Mouse (Mus musculus) liver, adult 2 months (tissue): ENCODE measurements around the gene Cacna1c. TPM values are rescaled to one million over a fixed set of nuclear protein-coding genes. Genes with fewer than 3 reads are reported as not detected.
"Not testable (repeated sequence)": the region's sequence is repeated elsewhere in the genome, so short reads cannot be mapped to it uniquely, and the experiment has no call there.

ENCODE experiments used
- DNase-seq: peaks from one replicate; pipeline ENCODE4 v3.0.0-alpha.2; 2011; ENCODE audit warnings: low read depth, low spot score; ENCODE audit errors: extremely low read depth
- H3K27ac ChIP-seq: fragments of 200-500 bp; replicated peaks from 2 replicates; pipeline ENCODE4 v1.5.1; 2012; ENCODE audit warnings: low read depth, mild to moderate bottlenecking, control low read depth, inconsistent platforms, low read length; ENCODE audit not compliant: insufficient read depth
- H3K27me3 ChIP-seq: fragments of 200-500 bp; 2 replicates; pipeline ENCODE4 v1.6.1; 2012; ENCODE audit warnings: mild to moderate bottlenecking, moderate library complexity, low read length, inconsistent platforms; ENCODE audit not compliant: control insufficient read depth, insufficient read depth
- H3K36me3 ChIP-seq: fragments of 200-500 bp; 2 replicates; pipeline ENCODE4 v1.6.1; 2012; ENCODE audit warnings: low read length, inconsistent platforms; ENCODE audit not compliant: control insufficient read depth, insufficient read depth
- H3K4me1 ChIP-seq: fragments of 200-500 bp; 2 replicates; pipeline ENCODE4 v1.6.1; 2011; ENCODE audit warnings: low read length; ENCODE audit not compliant: control insufficient read depth, insufficient read depth
- H3K4me3 ChIP-seq: fragments of 200-500 bp; 2 replicates; pipeline ENCODE4 v1.5.1; 2011; ENCODE audit warnings: low read depth, mild to moderate bottlenecking, control low read depth, low read length, moderate library complexity; ENCODE audit not compliant: insufficient read depth
- H3K79me2 ChIP-seq: fragments of 200-500 bp; 2 replicates; pipeline ENCODE4 v1.6.1; 2012; ENCODE audit warnings: inconsistent platforms, mild to moderate bottlenecking, low read length, moderate library complexity; ENCODE audit not compliant: control insufficient read depth, insufficient read depth
- H3K9ac ChIP-seq: fragments of 200-500 bp; 2 replicates; pipeline ENCODE4 v1.6.1; 2012; ENCODE audit warnings: low read depth, mild to moderate bottlenecking, control low read depth, inconsistent platforms, low read length
- CTCF ChIP-seq: fragments of 200-500 bp; IDR thresholded peaks from 2 replicates; pipeline ENCODE4 v1.5.1; 2011; ENCODE audit warnings: low read depth, low read length, control low read depth
- POLR2A ChIP-seq: fragments of 200-500 bp; IDR thresholded peaks from 2 replicates; pipeline ENCODE4 v1.6.1; 2011; ENCODE audit warnings: low read length, control low read depth; ENCODE audit not compliant: insufficient read depth; ENCODE audit errors: extremely low read depth
- WGBS: fragments of 180-500 bp; shearing (Covaris S2); methylation state at CpG from one replicate; pipeline ENCODE4 v1.1.7; 2018; 5-methylcytosine and 5-hydroxymethylcytosine counted together
- polyA plus RNA-seq: library from polyadenylated mRNA; depleted of rRNA; stranded (reverse); fragments of >200 nt; gene quantifications from 2 replicates; pipeline ENCODE4 v1.2.3, GENCODE M21; 2012
- total RNA-seq: library from RNA; depleted of rRNA; stranded (reverse); fragments of >200 nt; gene quantifications from 2 replicates; pipeline ENCODE4 v1.2.3, GENCODE M21; 2014

The Cacna1c gene
- total and polyA plus RNA-seq, 2 experiments: 0.09 to 0.18 TPM

- H3K27me3 ChIP-seq: peaks cover 8% of the 10 kb centered on the region
- peak overlapping the region; percentile 40 for H3K4me3 ChIP-seq
- no peaks in the 10 kb centered on the region; the same call in 1 of the 2 replicates for H3K4me1 ChIP-seq
- H3K27ac ChIP-seq: no peak overlapping the region
- H3K36me3 ChIP-seq: no peaks in the 10 kb centered on the region
- peak; percentile 9 for DNase-seq
- 7% methylated on average over 34 of the region's 34 CpGs for WGBS
- TF ChIP-seq POLR2A (no peak), CTCF (peak; percentile 41)
- H3K9ac ChIP-seq: peak overlapping the region; percentile 44; the same call in 1 of the 2 replicates
- no peaks in the 10 kb centered on the region for H3K79me2 ChIP-seq
These were observed 602.7 kb downstream of the Cacna1c start for GRCm38 (mm10) chr6:118593377-118594061.

- WGBS: 39% methylated on average over 21 of the region's 21 CpGs
- Histone ChIP-seq H3K4me3 (no peak overlapping the region; the same call in 1 of the 2 replicates), H3K79me2 (no peaks in the 10 kb centered on the region), H3K27ac (no peak overlapping the region), H3K27me3 (peaks cover 8% of the 10 kb centered on the region), H3K9ac (no peak overlapping the region), H3K36me3 (no peaks in the 10 kb centered on the region), H3K4me1 (no peaks in the 10 kb centered on the region; the same call in 1 of the 2 replicates)
- TF ChIP-seq POLR2A (no peak), CTCF (no peak)
- DNase-seq: no peak
These were observed 603.4 kb downstream of the Cacna1c start for GRCm38 (mm10) chr6:118592662-118593376.

GRCm38 (mm10) chr6:118578741-118579140 lies 617.5 kb downstream of the Cacna1c start:
- WGBS: 80% methylated on average over 4 of the region's 4 CpGs

GRCm38 (mm10) chr6:118574351-118574750 lies 621.9 kb downstream of the Cacna1c start:
- no peak overlapping the region for H3K27ac ChIP-seq
- no peaks in the 10 kb centered on the region for H3K4me1 ChIP-seq
- no peak for TF ChIP-seq CTCF
- WGBS: 88% methylated on average over 6 of the region's 6 CpGs
- H3K9ac ChIP-seq: no peak overlapping the region
- H3K27me3 ChIP-seq: no peaks in the 10 kb centered on the region
- no peak for DNase-seq
- no peak overlapping the region for H3K4me3 ChIP-seq
- H3K79me2 ChIP-seq: no peaks in the 10 kb centered on the region
- H3K36me3 ChIP-seq: no peaks in the 10 kb centered on the region

More at GRCm38 (mm10) chr6:118578741-118579140, 617.5 kb downstream of the Cacna1c start:
- not testable (repeated sequence) for H3K27me3 ChIP-seq, H3K4me3 ChIP-seq, H3K36me3 ChIP-seq, DNase-seq, H3K9ac ChIP-seq, H3K4me1 ChIP-seq, H3K79me2 ChIP-seq, H3K27ac ChIP-seq

GRCm38 (mm10) chr6:118567816-118568215 lies 628.4 kb downstream of the Cacna1c start:
- no peaks in the 10 kb centered on the region for H3K4me1 ChIP-seq
- H3K79me2 ChIP-seq: no peaks in the 10 kb centered on the region
- H3K27ac ChIP-seq: no peak overlapping the region
- TF ChIP-seq POLR2A (no peak), CTCF (no peak)
- H3K27me3 ChIP-seq: no peaks in the 10 kb centered on the region
- DNase-seq: no peak
- 97% methylated on average over 3 of the region's 3 CpGs for WGBS
- no peak overlapping the region for H3K9ac ChIP-seq
- no peak overlapping the region for H3K4me3 ChIP-seq
- no peaks in the 10 kb centered on the region for H3K36me3 ChIP-seq
